30 mouse cellular contexts compared by ENCODE assay signal in genomic region chr19:57309980-57310379, GRCm38 (mm10). TPM values are rescaled to one million over a fixed set of nuclear protein-coding genes. Genes with fewer than 3 reads are reported as not detected.
DNase-seq lines count a peak whose midpoint lies in the region; ATAC-seq and TF ChIP-seq lines count a peak whose summit lies in the region.
"Had no signal": no experiment of that assay in that cellular context is flagged by ENCODE, and none has a peak within 500 bp of the region (broad histone marks: within the 10 kb centered on the region; RNA-seq: fewer than 3 reads in every experiment).

No protein-coding gene starts in this region.

- H3K9ac ChIP-seq in heart, adult 2 months (ENCODE audit: low read depth, low read length), result no peak overlapping the region
- H3K9ac ChIP-seq in liver, postnatal 0 days (replicated peaks), result no peak overlapping the region
- no peak overlapping the region for H3K9ac ChIP-seq in forebrain, embryonic 16.5 days (replicated peaks; ENCODE audit: low read depth, low read length)
- H3K9ac ChIP-seq: embryonic facial prominence, embryonic 13.5 days; embryonic facial prominence, embryonic 15.5 days; forebrain, embryonic 12.5 days had no signal

- WGBS in heart, adult 2 months, result 36% methylated on average over 4 of the region's 4 CpGs
- WGBS in liver, postnatal 0 days (ENCODE audit: insufficient replicate concordance), result 36% methylated on average over 4 of the region's 4 CpGs
- 65% methylated on average over 4 of the region's 4 CpGs for WGBS in forebrain, embryonic 16.5 days

- H3K4me2 ChIP-seq in liver, postnatal 0 days (ENCODE audit: low read depth, low read length), result no peak overlapping the region
- no peak overlapping the region for H3K4me2 ChIP-seq in forebrain, embryonic 16.5 days (ENCODE audit: low read length)
- H3K4me2 ChIP-seq: embryonic facial prominence, embryonic 13.5 days; embryonic facial prominence, embryonic 15.5 days; forebrain, embryonic 12.5 days had no signal

- no peak for TF ChIP-seq EP300 in heart, adult 2 months (IDR thresholded peaks at IDR 0.05; ENCODE audit: insufficient read depth, low read depth, low read length)
- no peak for TF ChIP-seq EP300 in liver, postnatal 0 days (IDR thresholded peaks at IDR 0.05; ENCODE audit: low read depth)

- no peaks in the 10 kb centered on the region for H3K9me3 ChIP-seq in liver, postnatal 0 days (ENCODE audit: low read length)
- H3K9me3 ChIP-seq in forebrain, embryonic 16.5 days (ENCODE audit: control insufficient read depth, low read length), result no peaks in the 10 kb centered on the region
- H3K9me3 ChIP-seq: embryonic facial prominence, embryonic 13.5 days; embryonic facial prominence, embryonic 15.5 days; forebrain, embryonic 10.5 days; forebrain, embryonic 12.5 days; G1E had no signal

- TF ChIP-seq CTCF in heart, adult 2 months (IDR thresholded peaks at IDR 0.05), result no peak
- TF ChIP-seq CTCF in liver, postnatal 0 days (IDR thresholded peaks at IDR 0.05; ENCODE audit: low read depth), result no peak

- intact Hi-C loops in heart, adult 2 months (cut with DNase I), result loop anchor here (5.0 kb wide), 1 partner anchor 113 kb away; no protein-coding TSS in a partner anchor

- H3K27me3 ChIP-seq in heart, adult 2 months (ENCODE audit: control insufficient read depth, insufficient read depth, low read length), result no peaks in the 10 kb centered on the region
- H3K27me3 ChIP-seq in liver, postnatal 0 days (ENCODE audit: insufficient read depth, low read length), result no peaks in the 10 kb centered on the region
- H3K27me3 ChIP-seq in forebrain, embryonic 16.5 days (replicated peaks; ENCODE audit: control insufficient read depth, insufficient read depth, low read length), result no peaks in the 10 kb centered on the region
- H3K27me3 ChIP-seq: CH12.LX, Patski had no signal

- no peak overlapping the region for H3K4me3 ChIP-seq in heart, adult 2 months
- no peak overlapping the region for H3K4me3 ChIP-seq in liver, postnatal 0 days (ENCODE audit: low read depth, low read length)
- no peak overlapping the region for H3K4me3 ChIP-seq in brown adipose tissue, adult 24 weeks (ENCODE audit: insufficient read depth, low read depth, low read length)
- H3K4me3 ChIP-seq in forebrain, embryonic 16.5 days (replicated peaks; ENCODE audit: low read length), result no peak overlapping the region
- H3K4me3 ChIP-seq: embryonic facial prominence, embryonic 13.5 days; embryonic facial prominence, embryonic 15.5 days; erythroblast, embryonic 14.5 days; forebrain, embryonic 10.5 days; forebrain, embryonic 12.5 days had no signal

- peaks cover 19% of the 10 kb centered on the region for H3K4me1 ChIP-seq in heart, adult 2 months (ENCODE audit: control insufficient read depth, insufficient read depth, low read length)
- H3K4me1 ChIP-seq in liver, postnatal 0 days (ENCODE audit: insufficient read depth), result peaks cover 8% of the 10 kb centered on the region
- H3K4me1 ChIP-seq in brown adipose tissue, adult 24 weeks (ENCODE audit: control insufficient read depth, insufficient read depth, insufficient read length, low read length), result peaks cover 40% of the 10 kb centered on the region
- H3K4me1 ChIP-seq in forebrain, embryonic 16.5 days (replicated peaks; ENCODE audit: control insufficient read depth, insufficient read depth, low read length), result peaks cover 6% of the 10 kb centered on the region

- ATAC-seq in liver, postnatal 0 days, result peak; percentile 28; the same call in 1 of the 2 replicates
- no peak for ATAC-seq in forebrain, embryonic 16.5 days
- ATAC-seq: activated CD4-positive, CD25-positive, alpha-beta regulatory T cell, adult 4 months; CD4-positive, CD25-positive, alpha-beta regulatory T cell, adult 4 months; forebrain, embryonic 14.5 days; Patski had no signal

- H3K27ac ChIP-seq in heart, adult 2 months, result peak overlapping the region; percentile 14; the same call in 1 of the 2 replicates
- H3K27ac ChIP-seq in liver, postnatal 0 days (ENCODE audit: low read depth), result no peak overlapping the region
- peak overlapping the region; percentile 91 for H3K27ac ChIP-seq in brown adipose tissue, adult 24 weeks (replicated peaks; ENCODE audit: low read depth, low read length)
- H3K27ac ChIP-seq in forebrain, embryonic 16.5 days (ENCODE audit: low read length), result no peak overlapping the region
- H3K27ac ChIP-seq: embryonic facial prominence, embryonic 13.5 days; embryonic facial prominence, embryonic 15.5 days; forebrain, embryonic 10.5 days; forebrain, embryonic 12.5 days had no signal

- no peak for DNase-seq in heart, adult 2 months
- DNase-seq in heart, adult 11 months, result no peak
- peak; percentile 34 for DNase-seq in kidney, adult 9 months
- no peak for DNase-seq in kidney, postnatal 25 days
- DNase-seq in liver, postnatal 0 days, result no peak
- no peak for DNase-seq in liver
- DNase-seq: adrenal gland, adult 8-10 months; adrenal gland, postnatal 14 days; adrenal gland, postnatal 36 days; B cell, adult 2 months; cerebellum, adult 11 months; cerebellum, adult 18-20 months; cerebellum, adult 8-10 months; cerebellum, adult 9-11 months; cerebellum, postnatal 14 days; cerebellum, postnatal 36 days; embryo, embryonic 11 days had no signal

- peaks cover 28% of the 10 kb centered on the region for H3K36me3 ChIP-seq in heart, adult 2 months (ENCODE audit: control insufficient read depth, insufficient read depth, low read length)
- no peaks in the 10 kb centered on the region for H3K36me3 ChIP-seq in liver, postnatal 0 days (replicated peaks; ENCODE audit: insufficient read depth, low read length)
- H3K36me3 ChIP-seq in forebrain, embryonic 16.5 days (ENCODE audit: control insufficient read depth, insufficient read depth), result no peaks in the 10 kb centered on the region
- H3K36me3 ChIP-seq: embryonic facial prominence, embryonic 13.5 days; embryonic facial prominence, embryonic 15.5 days; forebrain, embryonic 10.5 days; forebrain, embryonic 12.5 days; G1E had no signal

- no peak for TF ChIP-seq POLR2A in heart, adult 2 months (IDR thresholded peaks at IDR 0.05; ENCODE audit: insufficient read depth, low read depth, low read length)

- H3K79me2 ChIP-seq in heart, adult 2 months (replicated peaks; ENCODE audit: control insufficient read depth, insufficient read depth, low read length), result peaks cover 6% of the 10 kb centered on the region; the same call in 1 of the 2 replicates

RNA-seq across cellular contexts. Expression of gene Ablim1, which starts 4.7 kb away (rescaled TPM):
- total RNA-seq in heart, adult 2 months (2021), result 100 to 1,000 TPM; 418 to 454 TPM
- polyA plus RNA-seq in heart, adult 2 months (2012; rRNA removed), result 101 and 165 TPM in 2 replicates
- polyA plus RNA-seq in liver, postnatal 0 days (2015; fragmentation: Nextera tagmentation; extraction: Ambion mirVana), result 11.5 and 12.0 TPM in 2 replicates
- 52.5 and 54.2 TPM in 2 replicates for polyA plus RNA-seq in brown adipose tissue, adult 24 weeks (2012; ENCODE audit: insufficient read depth, insufficient read length, missing spikeins)
- polyA plus RNA-seq in forebrain, embryonic 16.5 days (2015; fragmentation: Nextera tagmentation; extraction: Ambion mirVana), result 47.1 and 48.5 TPM in 2 replicates

RNA-seq across cellular contexts. Expression of gene Fam160b1, which starts 50.5 kb away (rescaled TPM):
- 10 to 100 TPM; 10.6 to 11.1 TPM for total RNA-seq in heart, adult 2 months (2021)
- polyA plus RNA-seq in heart, adult 2 months (2012; rRNA removed), result 6.7 and 10.2 TPM in 2 replicates
- polyA plus RNA-seq in liver, postnatal 0 days (2015; fragmentation: Nextera tagmentation; extraction: Ambion mirVana), result 7.8 and 9.2 TPM in 2 replicates
- polyA plus RNA-seq in brown adipose tissue, adult 24 weeks (2012; ENCODE audit: insufficient read depth, insufficient read length, missing spikeins), result 9.0 and 9.3 TPM in 2 replicates
- 14.7 and 18.6 TPM in 2 replicates for polyA plus RNA-seq in forebrain, embryonic 16.5 days (2015; fragmentation: Nextera tagmentation; extraction: Ambion mirVana)

Comparison
In these comparisons a context has a peak if more than half of its experiments do, and no peak if none do; other contexts are left out.
1. H3K27ac ChIP-seq: peak in heart, adult 2 months (single experiment) and brown adipose tissue, adult 24 weeks (single experiment); none in liver, postnatal 0 days (single experiment) and forebrain, embryonic 16.5 days (single experiment).